Mouse (Mus musculus) C3H10T1/2 (cell line): ENCODE measurements around the gene Nkiras1. TPM values are rescaled to one million over a fixed set of nuclear protein-coding genes. Genes with fewer than 3 reads are reported as not detected.

Source experiments
- polyA plus RNA-seq, 2 experiments: library from polyadenylated mRNA; unstranded; fragments of >200 nt; fragmentation: generic; extraction: Trizol; gene quantifications; one replicate each; pipeline ENCODE4 v1.2.1; 2012; ENCODE audit warnings: missing spikeins in 2 of 2

Gene Nkiras1
- polyA plus RNA-seq: 1 to 10 TPM in 1 of 2 experiments, under 1 TPM in 1; 0.63 to 3.3 TPM

GRCm38 (mm10) chr14:18270529-18271441 is at the start of gene Nkiras1, which contains the start of gene Rpl15:
Nkiras1 (plus strand) TSS chr14:18271136.
Rpl15 (minus strand) TSS chr14:18271391.

GRCm38 (mm10) chr14:18238750-18239731 is 31.9 kb upstream of the Nkiras1 start, which contains the start of gene Nr1d2:
Nr1d2 (minus strand) TSS chr14:18239127.

DNA sequence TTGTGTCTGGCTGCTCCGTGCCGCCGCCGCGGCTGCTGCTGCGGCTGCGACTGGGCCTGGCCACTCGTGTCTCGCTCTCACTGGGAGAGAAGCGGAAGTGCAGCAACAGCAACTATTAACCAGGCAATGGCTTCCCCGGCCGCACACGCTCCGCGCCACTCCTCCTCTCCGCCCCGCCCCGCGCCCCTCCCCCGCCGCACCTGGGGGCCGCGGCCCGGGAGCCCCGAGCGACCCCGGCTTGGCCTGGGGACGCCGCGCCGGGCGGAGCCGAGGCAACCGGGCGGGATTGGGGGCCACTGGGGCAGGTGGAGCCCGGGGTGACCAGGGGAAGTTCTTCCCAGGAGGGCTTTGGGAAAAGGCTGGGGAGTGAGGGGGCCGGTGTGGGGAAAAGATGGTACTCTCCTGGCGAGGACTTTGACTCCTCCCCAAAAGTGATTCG is 60.8 kb downstream of the Nkiras1 start, which contains the start of gene Ube2e1:
Ube2e1 (minus strand) TSS at position 167 of the 439 bp plus-strand sequence.

Other genes with a start within 250 kb of the Nkiras1 start
- 1 to 10 TPM in 1 of 2 experiments, under 1 TPM in 1; 0.20 to 2.4 TPM for gene Nr1d2, start 32.0 kb upstream of the Nkiras1 start, polyA plus RNA-seq
- 1,000 to 10,000 TPM; 1,713 to 3,993 TPM for gene Rpl15, start 255 bp downstream of the Nkiras1 start, polyA plus RNA-seq
- gene Ube2e1, start 60.7 kb downstream of the Nkiras1 start, polyA plus RNA-seq: 10 to 100 TPM in 1 of 2 experiments, 1 to 10 TPM in 1; 3.5 to 25.2 TPM